Mouse (Mus musculus): ENCODE results near the gene Samd4b. TPM values are rescaled to one million over a fixed set of nuclear protein-coding genes. Genes with fewer than 3 reads are reported as not detected.

The Samd4b gene
- polyA plus RNA-seq, 1 experiment from 2014 or later = 26.8 TPM

DNA sequence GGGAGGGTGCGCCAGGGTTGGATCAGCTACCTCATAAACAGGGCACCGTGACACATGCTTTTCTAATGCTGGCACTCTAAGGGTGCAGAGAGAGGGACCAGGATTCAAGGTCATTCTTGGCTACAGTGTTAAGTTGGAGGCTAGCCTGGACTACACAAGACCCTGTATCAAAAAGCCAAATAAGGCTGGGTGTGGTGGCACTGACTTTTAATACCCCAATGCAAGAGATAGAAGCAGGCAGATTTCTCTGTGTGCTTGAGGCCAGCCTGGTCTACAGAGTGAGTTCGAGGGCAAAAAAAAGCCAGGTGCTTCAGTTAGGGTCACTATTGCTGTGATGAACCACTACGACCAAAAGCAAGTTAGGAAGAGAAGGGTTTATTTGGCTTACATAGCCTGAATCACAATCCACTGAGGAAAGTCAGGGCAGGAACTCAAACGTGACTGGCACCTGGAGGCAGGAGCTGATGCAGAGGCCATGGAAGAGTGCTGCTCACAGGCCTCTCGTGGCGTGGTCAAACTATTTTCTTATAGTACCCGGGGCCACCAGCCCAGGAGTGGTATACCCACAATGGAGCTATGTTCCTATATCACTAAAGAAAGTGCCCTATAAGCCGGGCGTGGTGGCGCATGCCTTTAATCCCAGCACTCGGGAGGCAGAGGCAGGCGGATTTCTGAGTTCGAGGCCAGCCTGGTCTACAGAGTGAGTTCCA, 156.0 kb downstream of the Samd4b start:
- H3K4me1 ChIP-seq (replicated peaks; ENCODE audit: control insufficient read depth, insufficient read depth, low read length) = no peaks in the 10 kb centered on the region
- WGBS = 93% methylated on average over 13 of the region's 14 CpGs
- no peak overlapping the region for H3K4me2 ChIP-seq (replicated peaks)
- no peak overlapping the region for H3K9ac ChIP-seq
- H3K4me3 ChIP-seq (replicated peaks; ENCODE audit: low read length) = no peak overlapping the region
- H3K9me3 ChIP-seq (ENCODE audit: control insufficient read depth, low read length) = no peaks in the 10 kb centered on the region
- peaks cover 4% of the 10 kb centered on the region; the same call in 1 of the 2 replicates for H3K27me3 ChIP-seq (ENCODE audit: control insufficient read depth, insufficient read depth, low read length)
- no peaks in the 10 kb centered on the region for H3K36me3 ChIP-seq (replicated peaks; ENCODE audit: control insufficient read depth, insufficient read depth)
- DNase-seq (ENCODE audit: low spot score) (no peak), ATAC-seq (ENCODE audit: low FRiP score) (no peak)
- no peak overlapping the region for H3K27ac ChIP-seq

- Histone ChIP-seq H3K4me2 (replicated peaks) (no peak overlapping the region), H3K9ac (no peak overlapping the region), H3K36me3 (replicated peaks; ENCODE audit: control insufficient read depth, insufficient read depth) (no peaks in the 10 kb centered on the region), H3K27ac (no peak overlapping the region), H3K4me3 (replicated peaks; ENCODE audit: low read length) (no peak overlapping the region), H3K4me1 (replicated peaks; ENCODE audit: control insufficient read depth, insufficient read depth, low read length) (no peaks in the 10 kb centered on the region), H3K27me3 (ENCODE audit: control insufficient read depth, insufficient read depth, low read length) (peaks cover 2% of the 10 kb centered on the region; the same call in 1 of the 2 replicates), H3K9me3 (ENCODE audit: control insufficient read depth, low read length) (no peaks in the 10 kb centered on the region)
- ATAC-seq (ENCODE audit: low FRiP score) (no peak), DNase-seq (ENCODE audit: low spot score) (no peak)
- WGBS = 50% methylated on average over 2 of the region's 2 CpGs
Measured at GRCm38 (mm10) chr7:28440739-28441138, 157.2 kb downstream of the Samd4b start.

DNA sequence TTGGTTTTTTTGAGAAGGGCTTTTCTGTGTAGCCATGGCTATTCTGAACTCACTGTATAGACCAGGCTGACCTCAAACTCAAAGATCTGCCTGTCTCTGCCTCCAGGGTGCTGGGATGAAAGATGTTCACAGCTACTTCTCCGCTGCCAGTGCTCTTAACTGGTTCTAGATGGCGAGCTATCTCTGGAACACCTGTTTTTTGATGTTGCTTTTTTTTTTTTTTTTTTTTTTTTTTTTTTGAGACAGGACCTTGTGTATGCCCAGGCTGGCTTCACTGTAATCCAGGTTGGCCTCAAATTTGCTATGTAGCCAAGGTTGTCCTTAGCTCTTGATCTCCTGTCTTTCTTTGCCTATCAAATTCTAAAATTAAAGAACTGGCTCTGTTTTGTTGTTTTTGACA, 159.2 kb downstream of the Samd4b start:
- Histone ChIP-seq H3K9me3 (ENCODE audit: control insufficient read depth, low read length) (no peaks in the 10 kb centered on the region), H3K4me1 (replicated peaks; ENCODE audit: control insufficient read depth, insufficient read depth, low read length) (peaks cover 18% of the 10 kb centered on the region), H3K4me3 (replicated peaks; ENCODE audit: low read length) (no peak overlapping the region), H3K27me3 (ENCODE audit: control insufficient read depth, insufficient read depth, low read length) (no peaks in the 10 kb centered on the region), H3K9ac (no peak overlapping the region), H3K4me2 (replicated peaks) (no peak overlapping the region), H3K27ac (no peak overlapping the region), H3K36me3 (replicated peaks; ENCODE audit: control insufficient read depth, insufficient read depth) (peaks cover 1% of the 10 kb centered on the region; the same call in 1 of the 2 replicates)
- ATAC-seq (ENCODE audit: low FRiP score) (no peak), DNase-seq (ENCODE audit: low spot score) (no peak)
- WGBS = 95% methylated on average over 2 of the region's 2 CpGs

DNA sequence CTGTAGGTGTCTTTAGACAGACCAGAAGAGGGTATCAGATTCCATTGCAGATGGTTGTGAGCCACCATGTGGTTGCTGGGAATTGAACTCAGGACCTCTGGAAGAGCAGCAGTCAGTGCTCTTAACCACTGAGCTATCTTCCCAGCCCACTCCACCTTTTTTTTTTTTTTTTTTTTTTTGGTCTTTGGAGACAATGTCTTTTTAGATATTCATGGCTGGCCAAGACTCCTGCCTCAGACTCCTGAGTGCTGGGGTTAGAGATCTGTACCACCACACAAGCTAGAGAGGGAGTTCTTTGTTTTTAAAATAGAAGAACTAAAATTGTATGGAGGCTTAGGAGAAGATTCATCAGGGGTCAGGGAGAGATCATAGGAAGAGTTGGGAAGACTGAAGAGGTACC, 160.0 kb downstream of the Samd4b start:
- H3K27me3 ChIP-seq (ENCODE audit: control insufficient read depth, insufficient read depth, low read length) = no peaks in the 10 kb centered on the region
- H3K36me3 ChIP-seq (replicated peaks; ENCODE audit: control insufficient read depth, insufficient read depth) = peaks cover 10% of the 10 kb centered on the region; the same call in 1 of the 2 replicates
- peaks cover 26% of the 10 kb centered on the region for H3K4me1 ChIP-seq (replicated peaks; ENCODE audit: control insufficient read depth, insufficient read depth, low read length)
- H3K4me2 ChIP-seq (replicated peaks) = no peak overlapping the region
- DNase-seq (ENCODE audit: low spot score) (no peak), ATAC-seq (ENCODE audit: low FRiP score) (no peak)
- H3K4me3 ChIP-seq (replicated peaks; ENCODE audit: low read length) = no peak overlapping the region
- no peak overlapping the region for H3K9ac ChIP-seq
- no peak overlapping the region for H3K27ac ChIP-seq
- H3K9me3 ChIP-seq (ENCODE audit: control insufficient read depth, low read length) = no peaks in the 10 kb centered on the region

DNA sequence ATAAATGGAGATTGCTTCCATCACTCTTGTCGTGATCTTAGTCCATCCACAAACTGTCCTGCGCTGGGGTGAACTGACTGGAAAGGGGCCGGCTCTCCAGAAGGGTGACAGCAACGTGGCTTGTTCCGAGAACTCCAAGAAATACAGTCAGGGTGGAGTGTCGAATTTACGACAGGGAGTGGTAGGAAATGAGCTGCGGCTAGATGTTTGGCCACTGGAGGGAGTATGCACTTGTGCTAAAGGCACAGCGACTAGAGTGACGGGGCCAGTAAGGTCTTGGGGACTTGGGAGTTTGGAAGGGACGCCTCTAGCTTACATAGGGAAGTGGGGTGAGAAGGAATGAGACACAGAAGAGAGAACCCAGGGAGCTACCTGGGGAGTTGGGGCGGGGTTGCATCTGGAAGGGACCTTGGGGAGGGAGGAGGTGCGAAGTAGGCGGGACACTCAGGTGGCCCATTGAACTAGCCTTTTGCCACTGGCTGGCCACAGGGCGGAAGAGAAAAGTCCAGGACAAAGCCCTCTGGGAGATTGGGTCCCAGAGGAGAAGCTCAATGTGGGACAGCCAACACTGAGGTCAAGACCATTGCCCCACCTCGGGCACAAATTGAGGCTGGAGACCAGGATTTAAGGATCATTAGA, 160.9 kb downstream of the Samd4b start, which contains the start of gene Gmfg:
Gmfg (plus strand) TSS at position 516 of the 639 bp plus-strand sequence.
- ATAC-seq (ENCODE audit: low FRiP score) (peak; percentile 31), DNase-seq (ENCODE audit: low spot score) (peak; percentile 84)
- Histone ChIP-seq H3K9me3 (ENCODE audit: control insufficient read depth, low read length) (no peaks in the 10 kb centered on the region), H3K36me3 (replicated peaks; ENCODE audit: control insufficient read depth, insufficient read depth) (peaks cover 17% of the 10 kb centered on the region), H3K27me3 (ENCODE audit: control insufficient read depth, insufficient read depth, low read length) (no peaks in the 10 kb centered on the region), H3K9ac (peak within 1 kb of the TSS; percentile 72), H3K4me2 (replicated peaks) (peak within 1 kb of the TSS; percentile 67), H3K4me1 (replicated peaks; ENCODE audit: control insufficient read depth, insufficient read depth, low read length) (peaks cover 35% of the 10 kb centered on the region), H3K27ac (peak within 1 kb of the TSS; percentile 82), H3K4me3 (replicated peaks; ENCODE audit: low read length) (peak within 1 kb of the TSS; percentile 93)
- WGBS = 3% methylated on average over 16 of the region's 16 CpGs

DNA sequence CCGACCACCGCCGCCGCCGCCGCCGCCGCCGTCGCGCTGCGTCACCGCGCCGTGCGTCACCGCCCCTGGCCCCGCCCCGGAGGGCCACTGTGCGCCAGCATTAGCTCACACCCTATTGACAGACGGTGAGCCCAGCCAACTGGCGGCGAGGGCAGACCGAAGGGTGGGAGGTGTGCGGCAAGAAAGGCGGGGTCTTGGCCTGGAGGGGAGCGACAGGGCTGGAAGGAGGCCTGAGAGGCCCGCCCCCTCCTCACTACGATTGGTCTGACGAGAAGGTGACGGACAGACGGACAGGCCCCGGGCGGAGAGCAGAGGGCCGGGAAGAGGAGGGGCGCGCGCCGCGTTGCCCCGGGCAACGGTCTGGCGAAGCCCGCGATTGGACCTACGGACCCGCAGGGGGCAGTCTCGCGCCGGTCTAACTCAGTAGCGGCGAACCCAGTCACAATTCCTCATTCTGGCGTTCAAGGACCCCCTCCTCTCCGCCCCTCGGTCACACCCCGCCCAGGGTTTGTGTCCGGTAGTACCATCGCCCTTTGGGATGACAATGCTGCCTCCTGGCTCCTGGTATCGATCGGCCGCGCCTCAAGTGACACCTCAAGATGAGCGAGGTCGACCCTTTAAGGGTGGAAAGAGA, 161.6 kb downstream of the Samd4b start:
- Histone ChIP-seq H3K4me3 (replicated peaks; ENCODE audit: low read length) (peak overlapping the region; percentile 93), H3K9me3 (ENCODE audit: control insufficient read depth, low read length) (no peaks in the 10 kb centered on the region), H3K4me2 (replicated peaks) (peak overlapping the region; percentile 87), H3K36me3 (replicated peaks; ENCODE audit: control insufficient read depth, insufficient read depth) (peaks cover 18% of the 10 kb centered on the region), H3K4me1 (replicated peaks; ENCODE audit: control insufficient read depth, insufficient read depth, low read length) (peaks cover 38% of the 10 kb centered on the region), H3K27ac (peak overlapping the region; percentile 82), H3K27me3 (ENCODE audit: control insufficient read depth, insufficient read depth, low read length) (no peaks in the 10 kb centered on the region), H3K9ac (peak overlapping the region; percentile 98)
- WGBS = under 1% methylated on average over 57 of the region's 64 CpGs
- ATAC-seq (ENCODE audit: low FRiP score) (peak; percentile 99), DNase-seq (ENCODE audit: low spot score) (peak; percentile 98)

GRCm38 (mm10) chr7:28435660-28436259, 162.2 kb downstream of the Samd4b start:
- ATAC-seq (ENCODE audit: low FRiP score) = peak; percentile 39
- Histone ChIP-seq H3K4me3 (replicated peaks; ENCODE audit: low read length) (peak overlapping the region; percentile 93), H3K9me3 (ENCODE audit: control insufficient read depth, low read length) (no peaks in the 10 kb centered on the region), H3K4me2 (replicated peaks) (peak overlapping the region; percentile 87), H3K9ac (peak overlapping the region; percentile 98), H3K36me3 (replicated peaks; ENCODE audit: control insufficient read depth, insufficient read depth) (peaks cover 25% of the 10 kb centered on the region), H3K27me3 (ENCODE audit: control insufficient read depth, insufficient read depth, low read length) (no peaks in the 10 kb centered on the region), H3K27ac (peak overlapping the region; percentile 75), H3K4me1 (replicated peaks; ENCODE audit: control insufficient read depth, insufficient read depth, low read length) (peaks cover 38% of the 10 kb centered on the region)
- no peak for DNase-seq (ENCODE audit: low spot score)
- WGBS = under 1% methylated on average over 36 of the region's 70 CpGs

DNA sequence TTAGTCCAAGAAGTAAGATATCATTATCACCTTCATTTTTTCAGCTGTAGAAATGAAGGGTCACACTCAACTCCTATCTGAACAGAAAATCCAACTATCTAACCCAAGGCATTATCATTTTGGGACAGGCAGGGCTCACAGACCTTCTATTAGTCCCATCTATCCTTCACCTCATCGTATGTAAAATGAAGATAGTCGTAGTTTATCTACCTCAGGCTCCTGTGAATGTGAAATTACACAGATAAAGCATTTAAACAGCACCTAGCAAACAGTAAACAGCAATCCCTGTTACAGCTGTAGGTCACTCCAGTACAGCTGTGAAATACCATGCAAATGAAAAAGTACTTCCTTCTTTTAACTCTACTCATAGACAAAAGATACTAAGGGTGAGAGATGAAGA, 165.7 kb downstream of the Samd4b start:
- Histone ChIP-seq H3K9me3 (ENCODE audit: control insufficient read depth, low read length) (no peaks in the 10 kb centered on the region), H3K4me3 (replicated peaks; ENCODE audit: low read length) (no peak overlapping the region), H3K4me1 (replicated peaks; ENCODE audit: control insufficient read depth, insufficient read depth, low read length) (peaks cover 38% of the 10 kb centered on the region), H3K36me3 (replicated peaks; ENCODE audit: control insufficient read depth, insufficient read depth) (peaks cover 26% of the 10 kb centered on the region), H3K27me3 (ENCODE audit: control insufficient read depth, insufficient read depth, low read length) (no peaks in the 10 kb centered on the region), H3K9ac (no peak overlapping the region), H3K4me2 (replicated peaks) (no peak overlapping the region), H3K27ac (no peak overlapping the region)
- ATAC-seq (ENCODE audit: low FRiP score) = no peak
- no peak for DNase-seq (ENCODE audit: low spot score)
- WGBS = 96% methylated on average over 2 of the region's 2 CpGs

DNA sequence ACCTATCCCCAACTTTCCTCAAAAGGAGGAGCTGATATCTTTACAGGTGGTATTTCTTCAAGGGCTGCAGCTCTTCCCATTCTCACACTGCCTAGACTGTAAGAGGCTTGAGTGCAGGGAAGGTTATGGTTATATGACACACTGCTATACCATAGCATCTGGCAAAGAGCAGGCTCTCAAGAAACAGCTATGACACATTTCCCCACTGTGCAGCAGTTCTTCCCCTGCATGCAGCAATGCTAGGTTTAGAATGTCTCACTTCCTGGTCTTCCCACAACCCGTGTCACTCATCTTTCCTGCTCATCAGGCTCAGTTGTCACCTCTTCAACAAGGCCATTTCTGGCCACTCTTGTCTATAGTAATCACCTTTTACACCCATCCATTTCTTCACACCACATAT, 167.4 kb downstream of the Samd4b start:
- no peaks in the 10 kb centered on the region for H3K27me3 ChIP-seq (ENCODE audit: control insufficient read depth, insufficient read depth, low read length)
- H3K4me3 ChIP-seq (replicated peaks; ENCODE audit: low read length) = no peak overlapping the region
- H3K36me3 ChIP-seq (replicated peaks; ENCODE audit: control insufficient read depth, insufficient read depth) = peaks cover 29% of the 10 kb centered on the region
- no peak overlapping the region for H3K9ac ChIP-seq
- peaks cover 37% of the 10 kb centered on the region for H3K4me1 ChIP-seq (replicated peaks; ENCODE audit: control insufficient read depth, insufficient read depth, low read length)
- no peak overlapping the region for H3K27ac ChIP-seq
- ATAC-seq (ENCODE audit: low FRiP score) = no peak
- H3K4me2 ChIP-seq (replicated peaks) = no peak overlapping the region
- DNase-seq (ENCODE audit: low spot score) = no peak
- H3K9me3 ChIP-seq (ENCODE audit: control insufficient read depth, low read length) = no peaks in the 10 kb centered on the region
- 76% methylated on average over 1 of the region's 1 CpGs for WGBS

Data from hindbrain, embryonic 14.5 days (tissue).